Mouse (Mus musculus) megakaryocyte progenitor cell, adult 5-6 weeks (primary cell): ENCODE measurements at regions not wholly inside any gene's neighbourhood (a gene's known extent, or its start where the extent isn't known, plus 50 kb on each side); places are given as distances from the start of the nearest gene placed in this dataset.

Experiments used
- ATAC-seq: replicated peaks from 2 replicates; pipeline ENCODE4 v1.8.0; 2016; ENCODE audit warnings: mild to moderate bottlenecking, moderate TSS enrichment, inconsistent platforms; ENCODE audit not compliant: poor library complexity

DNA sequence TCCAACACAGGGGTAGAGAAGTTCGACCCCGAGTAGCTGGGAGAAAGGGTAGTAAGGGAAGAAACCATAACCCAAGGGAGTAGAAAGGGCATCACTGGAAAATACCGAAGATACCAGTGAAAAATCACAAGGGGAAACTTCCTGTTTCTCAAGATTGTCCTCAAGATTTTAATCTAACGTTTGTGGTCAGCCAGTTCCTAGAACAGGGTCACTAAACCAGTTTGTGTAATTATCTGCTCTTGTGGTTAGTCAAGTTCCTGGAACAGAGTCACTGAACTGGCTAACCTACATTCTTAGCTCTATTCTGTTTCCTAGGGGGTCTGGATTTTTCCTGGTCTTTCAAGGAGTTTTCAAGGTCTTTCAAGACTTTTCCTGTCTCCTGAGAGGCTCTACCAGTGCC lies 924.2 kb upstream of the Cypt1 start:
- peak; percentile 70 for ATAC-seq
